Mouse (Mus musculus) embryonic facial prominence, embryonic 13.5 days (tissue): ENCODE results near the gene Stard3. TPM values are rescaled to one million over a fixed set of nuclear protein-coding genes. Genes with fewer than 3 reads are reported as not detected.
"Not testable (repeated sequence)": the region's sequence is repeated elsewhere in the genome, so short reads cannot be mapped to it uniquely, and the experiment has no call there.

Source experiments
- ATAC-seq: fragments of 200-750 bp; cut with Nextera tagmentation; 2 replicates; pipeline ENCODE4 v1.8.0; 2017; ENCODE audit warnings: low read depth; ENCODE audit not compliant: insufficient number of reproducible peaks, insufficient read depth, low FRiP score, low TSS enrichment
- H3K27ac ChIP-seq: fragments of 300-500 bp; sonication (generic); 2 replicates; pipeline ENCODE4 v1.5.1; 2015; ENCODE audit warnings: moderate library complexity, mild to moderate bottlenecking, inconsistent platforms
- H3K27me3 ChIP-seq: fragments of 300-500 bp; sonication (generic); 2 replicates; pipeline ENCODE4 v1.6.1; 2015; ENCODE audit warnings: mild to moderate bottlenecking, inconsistent platforms
- H3K36me3 ChIP-seq: fragments of 300-500 bp; sonication (generic); 2 replicates; pipeline ENCODE4 v1.6.1; 2015; ENCODE audit warnings: mild to moderate bottlenecking, inconsistent platforms
- H3K4me1 ChIP-seq: fragments of 300-500 bp; sonication (generic); 2 replicates; pipeline ENCODE4 v1.6.1; 2015; ENCODE audit warnings: inconsistent platforms
- H3K4me2 ChIP-seq: fragments of 300-500 bp; sonication (generic); 2 replicates; pipeline ENCODE4 v1.6.1; 2015; ENCODE audit warnings: moderate library complexity, mild to moderate bottlenecking, inconsistent platforms
- H3K4me3 ChIP-seq: fragments of 300-500 bp; sonication (generic); 2 replicates; pipeline ENCODE4 v1.5.1; 2015; ENCODE audit warnings: mild to moderate bottlenecking, inconsistent platforms
- H3K9ac ChIP-seq: fragments of 300-500 bp; sonication (generic); 2 replicates; pipeline ENCODE4 v1.6.1; 2015; ENCODE audit warnings: mild to moderate bottlenecking, inconsistent platforms
- H3K9me3 ChIP-seq: fragments of 300-500 bp; sonication (generic); 2 replicates; pipeline ENCODE4 v1.6.1; 2016; ENCODE audit warnings: inconsistent platforms
- WGBS: fragments of 180-500 bp; shearing (Covaris S2); methylation state at CpG from one replicate; pipeline ENCODE4 v1.1.7; 2015; ENCODE audit warnings: mixed read lengths; 5-methylcytosine and 5-hydroxymethylcytosine counted together
- polyA plus RNA-seq: library from polyadenylated mRNA; unstranded; fragments of >200 nt; fragmentation: Nextera tagmentation; extraction: Ambion mirVana; gene quantifications from 2 replicates; pipeline ENCODE4 v1.2.1, GENCODE M21; 2015

The Stard3 gene
- polyA plus RNA-seq, 1 experiment from 2014 or later: 42.3 TPM

GRCm38 (mm10) chr11:98370588-98370987 lies 12.4 kb downstream of the Stard3 start:
- H3K9ac ChIP-seq: no peak overlapping the region
- no peak overlapping the region for H3K4me3 ChIP-seq
- H3K4me1 ChIP-seq: peaks cover 14% of the 10 kb centered on the region
- ATAC-seq: 0 out of 2 replicates have a peak, but pooled peaks have one; percentile 18
- no peak overlapping the region for H3K4me2 ChIP-seq
- no peaks in the 10 kb centered on the region for H3K9me3 ChIP-seq
- H3K36me3 ChIP-seq: peaks cover 31% of the 10 kb centered on the region
- 72% methylated on average over 2 of the region's 2 CpGs for WGBS
- no peaks in the 10 kb centered on the region for H3K27me3 ChIP-seq
- no peak overlapping the region for H3K27ac ChIP-seq

GRCm38 (mm10) chr11:98371556-98372240 lies 13.5 kb downstream of the Stard3 start:
- Histone ChIP-seq H3K4me2 (0 out of 2 replicates have a peak overlapping the region, but pooled peaks have one; percentile 5), H3K9ac (peak overlapping the region; percentile 21; the same call in 1 of the 2 replicates), H3K4me3 (no peak overlapping the region), H3K4me1 (peaks cover 14% of the 10 kb centered on the region), H3K27me3 (no peaks in the 10 kb centered on the region), H3K9me3 (no peaks in the 10 kb centered on the region), H3K27ac (no peak overlapping the region), H3K36me3 (peaks cover 37% of the 10 kb centered on the region)
- no peak for ATAC-seq
- WGBS: 34% methylated on average over 10 of the region's 10 CpGs

GRCm38 (mm10) chr11:98372406-98372805 lies 14.2 kb downstream of the Stard3 start:
- no peak for ATAC-seq
- H3K4me3 ChIP-seq: no peak overlapping the region
- 7% methylated on average over 2 of the region's 2 CpGs for WGBS
- H3K27ac ChIP-seq: no peak overlapping the region
- H3K9me3 ChIP-seq: no peaks in the 10 kb centered on the region
- H3K9ac ChIP-seq: 0 out of 2 replicates have a peak overlapping the region, but pooled peaks have one; percentile 21
- no peaks in the 10 kb centered on the region for H3K27me3 ChIP-seq
- peaks cover 14% of the 10 kb centered on the region for H3K4me1 ChIP-seq
- H3K4me2 ChIP-seq: no peak overlapping the region
- H3K36me3 ChIP-seq: peaks cover 43% of the 10 kb centered on the region

GRCm38 (mm10) chr11:98373244-98373643 lies 15.1 kb downstream of the Stard3 start:
- 87% methylated on average over 6 of the region's 6 CpGs for WGBS
- H3K4me2 ChIP-seq: no peak overlapping the region
- H3K9me3 ChIP-seq: no peaks in the 10 kb centered on the region
- no peaks in the 10 kb centered on the region for H3K27me3 ChIP-seq
- peaks cover 14% of the 10 kb centered on the region for H3K4me1 ChIP-seq
- no peak for ATAC-seq
- H3K27ac ChIP-seq: no peak overlapping the region
- peaks cover 52% of the 10 kb centered on the region for H3K36me3 ChIP-seq
- H3K4me3 ChIP-seq: no peak overlapping the region
- H3K9ac ChIP-seq: no peak overlapping the region

DNA sequence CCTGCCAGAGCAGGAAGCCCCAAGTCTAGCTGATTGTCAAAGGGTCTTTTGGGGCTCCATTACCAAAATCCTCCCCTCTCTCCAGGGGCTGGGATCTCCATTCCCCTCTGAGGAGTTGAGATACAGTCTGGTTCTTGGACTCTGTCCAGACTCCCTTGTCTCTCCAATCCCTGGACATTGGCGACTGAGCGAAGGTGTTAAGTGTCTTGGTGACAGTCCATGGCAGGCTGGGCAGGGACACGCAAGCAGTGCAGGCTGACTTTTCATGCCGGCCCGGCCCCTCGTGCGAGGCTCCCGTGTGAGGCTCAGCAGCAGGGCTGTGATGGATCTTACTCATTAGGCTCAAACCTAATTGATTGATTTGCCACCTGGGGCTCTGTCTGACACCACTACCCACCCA lies 16.1 kb downstream of the Stard3 start:
- WGBS: 89% methylated on average over 8 of the region's 8 CpGs
- ATAC-seq: no peak
- H3K9ac ChIP-seq: 0 out of 2 replicates have a peak overlapping the region, but pooled peaks have one; percentile 32

GRCm38 (mm10) chr11:98376756-98377155 lies 18.6 kb downstream of the Stard3 start:
- Histone ChIP-seq H3K4me1 (peaks cover 4% of the 10 kb centered on the region), H3K4me3 (no peak overlapping the region), H3K27me3 (no peaks in the 10 kb centered on the region), H3K36me3 (peaks cover 82% of the 10 kb centered on the region), H3K9me3 (no peaks in the 10 kb centered on the region), H3K4me2 (no peak overlapping the region), H3K27ac (no peak overlapping the region), H3K9ac (no peak overlapping the region)
- ATAC-seq: no peak
- 74% methylated on average over 5 of the region's 5 CpGs for WGBS

More for the DNA sequence above, 16.1 kb downstream of the Stard3 start:
- Histone ChIP-seq H3K4me2 (no peak overlapping the region), H3K4me1 (peaks cover 14% of the 10 kb centered on the region), H3K27ac (no peak overlapping the region), H3K36me3 (peaks cover 62% of the 10 kb centered on the region), H3K4me3 (no peak overlapping the region), H3K9me3 (no peaks in the 10 kb centered on the region), H3K27me3 (no peaks in the 10 kb centered on the region)

GRCm38 (mm10) chr11:98377787-98378186 lies 19.6 kb downstream of the Stard3 start:
- H3K27me3 ChIP-seq: no peaks in the 10 kb centered on the region
- no peak for ATAC-seq
- no peak overlapping the region for H3K27ac ChIP-seq
- H3K4me3 ChIP-seq: no peak overlapping the region
- 79% methylated on average over 11 of the region's 11 CpGs for WGBS
- no peak overlapping the region for H3K4me2 ChIP-seq
- no peaks in the 10 kb centered on the region for H3K9me3 ChIP-seq
- peaks cover 81% of the 10 kb centered on the region for H3K36me3 ChIP-seq
- no peak overlapping the region for H3K9ac ChIP-seq
- no peaks in the 10 kb centered on the region for H3K4me1 ChIP-seq

DNA sequence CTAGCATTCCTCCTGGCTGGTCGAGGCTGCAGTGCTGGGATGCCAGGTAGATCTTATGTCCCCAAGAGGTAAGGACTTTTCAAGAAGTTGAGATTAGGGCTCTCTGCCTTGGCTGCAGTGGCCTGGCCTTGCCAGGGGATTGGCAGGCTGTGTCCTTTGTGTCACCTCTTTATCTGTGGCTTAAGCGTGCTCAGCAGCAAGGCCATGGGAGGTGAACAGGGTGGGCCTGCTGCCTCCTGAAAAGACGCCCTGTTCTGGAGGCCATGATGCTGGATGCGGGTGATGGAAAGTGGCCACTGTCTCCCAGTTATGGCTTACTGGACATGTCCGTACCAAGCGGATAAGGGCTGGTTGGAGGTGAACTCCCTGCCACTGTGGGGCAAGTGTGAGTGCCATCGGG lies 21.2 kb downstream of the Stard3 start:
- no peak overlapping the region; the same call in 1 of the 2 replicates for H3K27ac ChIP-seq
- no peaks in the 10 kb centered on the region for H3K9me3 ChIP-seq
- no peak overlapping the region for H3K4me3 ChIP-seq
- no peak overlapping the region for H3K4me2 ChIP-seq
- no peak overlapping the region for H3K9ac ChIP-seq
- peaks cover 69% of the 10 kb centered on the region for H3K36me3 ChIP-seq
- H3K27me3 ChIP-seq: peaks cover 10% of the 10 kb centered on the region
- no peak for ATAC-seq
- WGBS: 92% methylated on average over 7 of the region's 7 CpGs
- H3K4me1 ChIP-seq: no peaks in the 10 kb centered on the region

DNA sequence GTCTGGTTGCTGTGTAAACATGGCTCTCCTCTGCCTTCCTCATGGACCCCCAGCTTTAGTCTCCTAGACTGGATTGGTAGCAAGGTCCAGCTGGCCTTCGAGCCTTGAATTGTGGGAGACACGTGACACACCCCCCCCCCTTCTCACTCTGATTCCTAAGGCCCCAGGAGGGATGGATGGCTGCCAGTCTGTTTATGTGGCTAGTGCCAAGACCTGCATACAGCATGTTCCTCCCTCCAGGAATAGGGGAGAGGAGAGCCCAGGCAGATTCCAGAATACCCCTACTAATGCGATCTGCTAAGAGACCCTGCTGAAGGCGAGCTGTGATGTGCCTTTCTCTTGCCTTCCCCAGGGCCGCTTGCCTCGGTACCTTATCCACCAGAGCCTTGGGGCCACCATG lies 21.9 kb downstream of the Stard3 start:
- Histone ChIP-seq H3K36me3 (peaks cover 62% of the 10 kb centered on the region), H3K4me1 (no peaks in the 10 kb centered on the region), H3K9ac (peak overlapping the region; percentile 36; the same call in 1 of the 2 replicates), H3K9me3 (no peaks in the 10 kb centered on the region), H3K4me3 (no peak overlapping the region), H3K27ac (no peak overlapping the region; the same call in 1 of the 2 replicates), H3K27me3 (peaks cover 17% of the 10 kb centered on the region), H3K4me2 (no peak overlapping the region)
- no peak for ATAC-seq
- 88% methylated on average over 6 of the region's 6 CpGs for WGBS

DNA sequence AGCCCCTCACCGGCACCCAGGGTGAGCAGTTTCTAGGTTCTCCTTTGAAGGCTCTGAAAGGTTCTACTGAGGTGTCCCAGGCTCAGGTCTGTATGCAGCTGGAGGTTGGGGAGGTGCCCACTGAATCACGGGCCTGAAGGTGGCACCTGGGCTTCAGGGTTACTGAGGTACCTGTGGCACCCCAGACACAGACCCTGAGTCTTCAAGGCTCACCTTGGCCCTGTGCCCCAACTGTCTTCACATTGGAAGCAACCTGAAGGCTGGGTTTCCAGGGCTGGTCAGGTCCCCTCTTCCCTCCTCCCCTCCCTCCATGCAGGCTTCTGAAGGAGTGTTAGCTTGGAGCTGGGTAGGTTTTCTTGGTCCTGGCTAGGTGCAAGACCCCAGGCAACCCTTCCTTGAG lies 23.5 kb downstream of the Stard3 start:
- WGBS: 90% methylated on average over 2 of the region's 2 CpGs
- peaks cover 33% of the 10 kb centered on the region for H3K27me3 ChIP-seq
- no peak overlapping the region for H3K4me2 ChIP-seq
- H3K9ac ChIP-seq: no peak overlapping the region
- no peak overlapping the region for H3K27ac ChIP-seq
- no peaks in the 10 kb centered on the region for H3K9me3 ChIP-seq
- no peak for ATAC-seq
- H3K4me3 ChIP-seq: no peak overlapping the region
- peaks cover 47% of the 10 kb centered on the region for H3K36me3 ChIP-seq
- peaks cover 4% of the 10 kb centered on the region for H3K4me1 ChIP-seq

DNA sequence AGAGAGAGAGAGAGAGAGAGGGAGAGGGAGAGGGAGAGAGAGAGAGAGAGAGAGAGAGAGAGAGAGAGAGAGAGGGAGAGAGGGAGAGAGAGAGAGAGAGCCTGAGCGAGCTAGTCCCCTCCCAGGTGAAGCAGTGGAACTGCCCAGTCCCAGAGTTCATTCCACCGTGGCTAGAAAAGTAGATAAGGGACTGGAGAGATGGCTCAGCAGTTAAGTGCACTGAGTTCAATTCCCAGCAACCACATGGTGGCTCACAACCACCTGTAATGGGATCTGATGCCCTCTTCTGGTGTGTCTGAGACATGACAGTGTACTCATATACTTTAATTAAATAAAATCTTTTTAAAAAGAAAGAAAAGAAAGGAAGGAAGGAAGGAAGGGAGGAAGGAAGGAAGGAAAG lies 24.2 kb downstream of the Stard3 start:
- not testable (repeated sequence) for H3K9me3 ChIP-seq, H3K4me1 ChIP-seq, H3K4me3 ChIP-seq, ATAC-seq, H3K9ac ChIP-seq, H3K27ac ChIP-seq, H3K4me2 ChIP-seq
- 52% methylated on average over 2 of the region's 2 CpGs for WGBS
- H3K27me3 ChIP-seq: peaks cover 40% of the 10 kb centered on the region
- H3K36me3 ChIP-seq: peaks cover 39% of the 10 kb centered on the region

DNA sequence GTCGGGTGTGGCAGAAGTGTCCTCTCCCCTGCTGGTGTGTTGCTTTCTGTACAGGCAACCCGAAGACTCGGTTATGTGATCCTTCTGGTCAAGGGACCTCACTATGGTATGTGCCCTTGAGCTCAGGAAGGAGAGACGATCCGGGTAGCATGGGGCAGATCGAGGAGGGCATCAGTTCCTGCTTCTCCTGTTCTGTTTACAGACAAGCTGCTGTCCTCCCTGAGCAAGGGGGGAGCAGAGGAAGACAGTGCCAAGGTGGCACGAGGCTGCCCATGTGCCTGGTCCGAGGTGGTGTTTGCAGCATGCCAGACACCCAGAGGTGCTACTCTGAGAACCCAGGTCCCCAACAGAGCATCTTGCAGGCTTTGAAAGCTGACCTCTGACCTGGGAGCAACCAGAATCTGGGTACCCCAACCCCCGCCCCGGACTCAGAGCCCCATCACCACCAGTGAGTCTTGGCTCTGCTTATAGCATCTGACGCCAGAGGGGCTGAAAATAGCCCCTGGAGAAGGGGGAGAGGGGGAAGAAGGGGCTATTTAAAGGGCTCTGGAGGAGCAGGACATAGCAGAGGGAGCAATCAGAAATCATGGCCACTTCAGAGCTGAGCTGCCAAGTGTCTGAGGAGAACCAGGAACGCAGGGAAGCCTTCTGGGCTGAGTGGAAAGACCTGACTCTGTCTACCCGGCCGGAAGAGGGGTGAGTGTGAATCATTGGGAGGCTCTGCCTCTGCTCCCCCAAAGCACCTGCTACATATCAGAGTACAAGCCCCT lies 25.3 kb downstream of the Stard3 start, which contains the start of gene Tcap:
Gene Tcap, plus strand, starts transcription at position 551 of the 770 bp plus-strand sequence.
- ATAC-seq: no peak
- H3K27ac ChIP-seq: no peak within 1 kb of the TSS

More for the DNA sequence above, 25.3 kb downstream of the Stard3 start, which contains the start of gene Tcap:
- WGBS: 49% methylated on average over 14 of the region's 14 CpGs
- Histone ChIP-seq H3K36me3 (peaks cover 29% of the 10 kb centered on the region), H3K4me3 (no peak within 1 kb of the TSS), H3K4me2 (no peak within 1 kb of the TSS), H3K4me1 (peaks cover 6% of the 10 kb centered on the region), H3K27me3 (peaks cover 50% of the 10 kb centered on the region), H3K9me3 (no peaks in the 10 kb centered on the region), H3K9ac (no peak within 1 kb of the TSS)
